ENCODE assay signal across 9 mouse cellular contexts in the genomic region with DNA sequence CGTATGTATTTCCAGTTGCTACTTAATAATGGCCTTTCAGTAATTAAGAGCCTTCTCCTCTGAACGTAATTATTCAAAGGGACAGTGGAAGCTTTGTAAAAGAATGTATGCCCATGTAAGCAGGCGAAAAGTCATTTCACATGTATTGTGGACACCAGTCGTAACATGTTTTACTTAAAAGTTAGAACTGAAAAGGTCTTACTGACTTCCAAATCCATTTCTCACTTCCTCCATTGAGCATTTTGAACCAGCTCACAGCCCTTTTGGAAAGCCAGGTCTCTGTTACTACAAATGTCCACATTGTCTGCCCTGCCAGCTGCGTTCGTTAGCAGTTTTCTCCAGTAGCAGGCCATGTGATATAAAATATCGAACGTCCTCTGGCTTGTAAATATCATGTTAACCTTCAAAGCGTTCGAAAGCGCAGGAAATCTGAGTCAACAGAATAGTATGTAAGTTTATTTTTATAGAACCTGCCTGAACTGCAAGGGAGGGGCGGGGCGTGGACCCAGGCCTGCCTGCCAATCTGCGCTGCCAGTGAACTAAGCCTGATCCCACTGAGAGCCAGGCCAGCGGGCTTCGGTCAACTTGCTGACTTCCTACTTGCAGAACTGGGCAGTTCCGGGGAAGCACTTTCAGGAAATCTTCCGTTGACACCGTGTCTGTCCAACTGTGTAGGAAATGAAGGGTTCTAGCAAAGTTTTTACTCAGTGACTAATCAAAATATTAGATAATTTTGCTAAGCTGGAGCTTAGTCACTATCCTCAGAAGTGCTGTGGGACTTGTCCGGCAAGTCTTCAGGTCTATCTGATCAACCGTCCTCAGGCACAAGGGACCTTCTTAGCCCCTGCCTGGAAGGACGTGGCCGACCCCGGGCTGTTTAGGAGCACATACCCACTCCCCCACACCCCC. TPM values are rescaled to one million over a fixed set of nuclear protein-coding genes. Genes with fewer than 3 reads are reported as not detected.
DNase-seq lines count a peak whose midpoint lies in the region; ATAC-seq lines count a peak whose summit lies in the region.
"Had no signal": no experiment of that assay in that cellular context is flagged by ENCODE, and none has a peak within 500 bp of the region (broad histone marks: within the 10 kb centered on the region; RNA-seq: fewer than 3 reads in every experiment).

No protein-coding gene starts in this region.

- peak overlapping the region; percentile 69 for H3K27ac ChIP-seq in limb, embryonic 12.5 days
- H3K27ac ChIP-seq: heart, embryonic 13.5 days had no signal

- 54% methylated on average over 24 of the region's 24 CpGs for WGBS in limb, embryonic 12.5 days

- DNase-seq in ovary, adult 18-20 months (ENCODE audit: low spot score) = peak; percentile 68
- no peak for DNase-seq in ovary, postnatal 10 days (ENCODE audit: low spot score)
- peak; percentile 35 to 47 for DNase-seq in heart, adult 9 months (ENCODE audit: low spot score in 2 of 2)
- DNase-seq in thymus, postnatal 25 days = peak; percentile 51
- DNase-seq in embryo, embryonic 10 days (ENCODE audit: low spot score) = no peak
- no peak for DNase-seq in right cerebral cortex, postnatal 14 days
- no peak for DNase-seq in T-cell, adult 2 months (ENCODE audit: low spot score)

- H3K9me3 ChIP-seq in limb, embryonic 12.5 days = no peaks in the 10 kb centered on the region
- H3K9me3 ChIP-seq: heart, embryonic 13.5 days had no signal

- H3K36me3 ChIP-seq in limb, embryonic 12.5 days = no peaks in the 10 kb centered on the region
- H3K36me3 ChIP-seq: heart, embryonic 13.5 days had no signal

- peaks cover 14% of the 10 kb centered on the region for H3K4me1 ChIP-seq in limb, embryonic 12.5 days (replicated peaks)
- H3K4me1 ChIP-seq: heart, embryonic 13.5 days had no signal

- no peak overlapping the region for H3K4me3 ChIP-seq in limb, embryonic 12.5 days (replicated peaks)
- H3K4me3 ChIP-seq: heart, embryonic 13.5 days had no signal

- no peaks in the 10 kb centered on the region for H3K27me3 ChIP-seq in limb, embryonic 12.5 days
- H3K27me3 ChIP-seq: heart, embryonic 13.5 days had no signal

- no peak overlapping the region for H3K9ac ChIP-seq in limb, embryonic 12.5 days (replicated peaks)
- H3K9ac ChIP-seq: heart, embryonic 13.5 days had no signal

- ATAC-seq in limb, embryonic 12.5 days (ENCODE audit: insufficient number of reproducible peaks, insufficient read depth, low FRiP score, low TSS enrichment, low read depth) = peak; percentile 69

- H3K4me2 ChIP-seq in limb, embryonic 12.5 days = 0 out of 2 replicates have a peak overlapping the region, but pooled peaks have one; percentile 13
- H3K4me2 ChIP-seq: heart, embryonic 13.5 days had no signal

RNA-seq across cellular contexts. Expression of a gene that starts 9.5 kb away (rescaled TPM):
- polyA plus RNA-seq in limb, embryonic 12.5 days (2016; fragmentation: Nextera tagmentation; extraction: Ambion mirVana) = 0.82 and 1.1 TPM in 2 replicates

Comparison
In these comparisons a context has a peak if more than half of its experiments do, and no peak if none do; other contexts are left out.
1. DNase-seq: peak in ovary, adult 18-20 months (single experiment), heart, adult 9 months (2 of 2) and thymus, postnatal 25 days (single experiment); none in ovary, postnatal 10 days (single experiment), embryo, embryonic 10 days (single experiment), right cerebral cortex, postnatal 14 days (single experiment) and T-cell, adult 2 months (single experiment).